Mouse (Mus musculus): ENCODE data around the gene Sox5.

Gene Sox5

GRCm38 (mm10) chr6:144781431-144782030 lies at the start of gene Sox5:
TSS of gene Sox5 (minus strand) at chr6:144781977.
- peak; percentile 55 for DNase-seq (ENCODE audit: low read depth, low spot score)

GRCm38 (mm10) chr6:144825018-144825602 lies 43.3 kb upstream of the Sox5 start:
- DNase-seq (ENCODE audit: low read depth, low spot score): no peak

GRCm38 (mm10) chr6:144824153-144824552 lies 42.4 kb upstream of the Sox5 start:
- DNase-seq (ENCODE audit: low read depth, low spot score): no peak

- no peak for DNase-seq (ENCODE audit: low read depth, low spot score)
These were observed 40.8 kb upstream of the Sox5 start for GRCm38 (mm10) chr6:144822594-144822993.

- no peak for DNase-seq (ENCODE audit: low read depth, low spot score)
These were observed 39.2 kb upstream of the Sox5 start for GRCm38 (mm10) chr6:144821019-144821418.

DNA sequence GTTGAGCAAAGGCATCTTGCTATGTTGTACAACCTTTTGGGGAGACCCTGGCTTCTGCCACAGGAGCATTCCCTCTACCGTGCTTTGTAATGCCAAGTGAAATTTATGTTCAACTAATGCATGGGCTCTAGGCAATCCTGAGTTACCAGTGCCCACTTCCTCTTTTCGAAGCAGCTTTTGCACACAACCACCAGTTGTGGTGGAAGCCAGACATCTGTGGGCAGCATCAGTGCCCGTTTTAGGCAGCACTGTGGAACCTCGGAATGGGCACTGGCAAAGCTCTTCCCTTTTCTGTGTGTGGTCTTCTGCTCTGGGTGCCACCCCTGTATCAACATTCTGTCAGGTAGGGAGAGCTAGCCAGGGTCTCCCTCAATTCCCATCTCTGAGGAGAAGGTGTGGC lies 36.2 kb upstream of the Sox5 start:
- no peak for DNase-seq (ENCODE audit: low read depth, low spot score)

DNA sequence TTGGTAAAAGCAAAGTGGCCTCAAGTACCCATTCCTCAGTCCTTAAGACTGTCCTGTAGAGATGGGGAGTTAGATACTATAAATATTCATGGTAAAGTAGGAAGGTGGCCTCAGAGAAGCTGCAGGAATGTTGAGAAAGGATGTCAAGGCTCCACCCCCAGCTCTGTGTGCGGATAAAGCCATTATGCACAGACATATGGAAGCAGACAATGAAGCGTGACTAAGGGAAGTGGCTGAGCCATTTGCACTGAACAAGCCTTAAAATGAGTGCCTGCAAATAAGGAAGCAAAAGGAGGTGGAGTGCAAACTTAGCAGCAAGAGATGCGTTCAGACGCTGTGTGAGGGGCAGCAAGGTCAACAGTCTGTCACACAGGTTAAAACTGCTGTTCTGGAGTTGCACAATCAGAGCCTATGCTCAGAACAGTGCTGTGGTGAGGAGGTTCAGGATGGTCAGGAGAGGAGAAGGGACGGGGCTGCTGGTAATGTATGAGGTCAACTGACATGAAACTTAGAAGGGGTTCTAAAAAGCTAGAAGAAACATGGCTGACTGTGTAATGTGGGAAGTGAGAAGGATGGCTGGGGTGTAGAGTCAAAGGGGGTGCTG lies 35.7 kb upstream of the Sox5 start:
- no peak for DNase-seq (ENCODE audit: low read depth, low spot score)

- no peak for DNase-seq (ENCODE audit: low read depth, low spot score)
These were observed 33.8 kb upstream of the Sox5 start for GRCm38 (mm10) chr6:144815542-144815941.

- peak; percentile 68 for DNase-seq (ENCODE audit: low read depth, low spot score)
These were observed 33.2 kb upstream of the Sox5 start for GRCm38 (mm10) chr6:144814931-144815364.

DNA sequence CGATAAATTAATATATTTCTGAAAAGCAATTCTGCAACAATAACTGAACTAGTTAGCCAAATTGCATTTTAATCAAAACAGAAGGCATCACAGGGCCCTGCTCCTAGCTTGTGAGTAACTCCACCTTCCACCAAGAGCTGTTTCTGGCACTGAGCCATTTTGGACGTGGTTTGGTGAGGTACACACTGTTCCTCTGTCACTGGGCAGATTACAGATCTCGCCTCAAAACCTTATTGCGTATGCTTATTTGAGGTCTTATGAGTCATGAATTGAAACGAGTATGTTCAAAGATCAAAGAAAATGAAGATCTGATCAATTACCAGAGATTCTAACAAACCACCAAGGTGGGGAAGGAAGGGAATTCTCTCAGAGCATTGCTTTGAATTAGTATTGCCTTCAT lies 22.5 kb upstream of the Sox5 start:
- no peak for DNase-seq (ENCODE audit: low read depth, low spot score)

GRCm38 (mm10) chr6:144803063-144803462 lies 21.3 kb upstream of the Sox5 start:
- no peak for DNase-seq (ENCODE audit: low read depth, low spot score)

DNA sequence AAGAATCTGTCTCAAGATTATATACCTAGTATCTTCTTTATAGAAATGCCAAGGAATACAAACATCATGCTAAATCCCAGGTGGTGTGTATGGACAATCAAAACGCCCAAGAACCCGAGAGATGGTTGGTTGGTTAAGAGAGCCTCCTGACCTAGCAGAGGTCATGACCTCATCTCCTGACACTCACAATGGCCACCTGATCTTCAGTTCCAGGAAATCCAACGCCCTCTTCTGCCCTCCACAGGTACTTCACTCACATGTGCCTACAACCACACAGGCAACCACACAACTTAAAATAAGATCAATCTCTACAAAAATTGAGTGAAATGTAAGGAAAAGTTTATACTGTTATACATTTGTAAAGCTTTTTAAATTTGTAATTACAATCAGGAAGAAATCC lies 12.6 kb upstream of the Sox5 start:
- DNase-seq (ENCODE audit: low read depth, low spot score): peak; percentile 43

DNA sequence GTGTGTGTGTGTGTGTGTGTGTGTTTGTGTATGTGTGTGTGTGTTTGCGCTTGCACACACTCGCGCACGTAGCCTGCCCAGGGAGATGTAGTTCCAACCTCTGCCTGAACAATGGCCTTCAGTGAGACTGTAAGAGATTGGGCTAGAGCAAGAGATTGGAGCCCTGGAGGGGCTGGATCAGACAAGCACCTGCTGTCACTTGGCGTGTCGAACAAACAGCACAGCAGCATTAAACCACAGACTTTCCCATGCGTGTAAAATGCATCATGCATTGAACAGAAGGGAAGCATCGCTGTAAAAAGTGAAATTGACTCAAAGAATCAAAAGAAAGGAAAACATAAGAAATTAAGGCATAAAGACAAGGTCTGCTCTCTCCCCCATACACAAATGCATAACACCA lies 11.1 kb upstream of the Sox5 start:
- no peak for DNase-seq (ENCODE audit: low read depth, low spot score)

- no peak for DNase-seq (ENCODE audit: low read depth, low spot score)
These were observed 1.5 kb upstream of the Sox5 start for GRCm38 (mm10) chr6:144783295-144783694.

DNA sequence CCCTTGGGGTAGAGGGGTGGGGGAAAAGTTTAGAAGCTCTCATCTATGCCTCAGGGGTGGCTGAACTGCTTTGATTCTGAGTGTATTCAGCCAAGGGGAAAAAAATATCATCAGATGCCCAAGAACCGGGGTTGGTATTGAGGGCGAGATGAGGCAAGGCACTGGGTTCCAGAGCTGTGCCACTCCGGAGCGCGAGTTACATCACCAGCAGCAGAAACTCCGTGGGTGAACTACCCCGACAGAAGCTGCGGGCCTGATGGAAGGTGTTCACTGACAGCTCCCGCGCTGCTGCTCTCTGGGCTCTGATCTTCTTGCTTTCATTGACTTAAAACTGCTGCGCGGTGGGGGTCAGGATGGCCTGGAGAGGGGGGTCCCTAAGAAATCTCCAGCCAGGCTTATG lies 1.1 kb upstream of the Sox5 start:
- DNase-seq (ENCODE audit: low read depth, low spot score): peak; percentile 12

- DNase-seq (ENCODE audit: low read depth, low spot score): peak; percentile 71
These were observed 467 bp upstream of the Sox5 start for GRCm38 (mm10) chr6:144782031-144782857.

DNA sequence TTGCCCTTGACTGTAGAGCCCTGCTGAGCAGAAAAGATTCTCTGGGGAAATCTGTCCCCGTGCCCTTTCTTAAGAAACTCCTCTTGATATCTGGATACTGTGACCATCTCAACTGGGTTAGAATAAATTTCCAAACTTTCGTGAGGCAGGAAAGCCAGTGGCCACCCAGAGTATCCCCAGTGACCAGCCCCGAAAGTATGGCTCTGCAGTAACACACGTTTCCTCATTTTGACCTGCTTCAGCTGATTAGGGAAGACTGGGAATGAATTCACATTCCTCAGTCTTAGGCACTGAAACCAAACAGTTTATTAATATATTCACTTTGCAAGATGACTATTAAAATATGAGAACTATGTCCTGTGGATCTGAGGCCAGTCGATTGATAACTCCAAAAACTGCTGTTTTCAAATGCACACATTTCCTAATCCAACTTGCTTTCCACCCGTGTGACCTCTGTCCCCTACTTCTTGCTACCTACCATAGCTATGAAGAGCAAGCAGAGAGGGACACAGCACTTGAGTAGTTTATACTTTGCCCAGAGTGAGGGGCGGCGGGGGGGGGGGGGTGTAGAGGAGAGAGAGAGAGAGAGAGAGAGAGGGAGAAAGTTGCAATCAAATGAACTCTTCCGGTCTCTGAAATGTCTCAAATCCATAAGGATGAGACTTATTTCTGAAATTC lies 1.0 kb downstream of the Sox5 start:
- DNase-seq (ENCODE audit: low read depth, low spot score): no peak

DNA sequence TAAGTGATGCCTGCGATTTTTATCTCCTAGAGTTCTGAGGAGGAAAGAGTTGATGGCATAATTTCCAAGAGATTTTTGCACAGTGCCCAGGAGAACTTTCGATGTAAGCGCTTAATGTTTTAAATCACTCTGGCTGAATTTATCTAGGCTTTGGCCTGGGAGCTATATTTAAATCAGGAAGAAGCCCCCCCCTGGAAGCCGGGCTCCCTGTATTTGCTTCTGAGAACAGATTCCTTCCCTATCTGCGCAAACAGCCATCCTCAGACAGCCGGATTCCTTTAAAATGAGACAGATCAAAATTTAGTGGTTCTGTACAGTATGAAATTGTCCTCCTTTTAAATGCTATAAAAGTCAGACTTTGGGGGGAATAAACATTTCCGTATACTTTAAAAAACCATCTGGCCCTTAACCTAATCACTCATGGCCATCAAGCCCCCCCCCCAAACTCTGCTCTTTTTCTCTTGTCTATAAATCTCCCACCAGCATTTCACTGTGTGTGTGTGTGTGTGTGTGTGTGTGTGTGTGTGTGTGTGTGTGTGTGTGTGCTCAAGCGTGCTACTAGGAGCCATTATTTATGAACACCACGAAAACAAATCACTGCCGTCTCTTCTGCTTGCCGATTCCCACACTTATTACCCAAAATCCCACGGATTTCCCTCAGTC lies 1.7 kb downstream of the Sox5 start:
- no peak for DNase-seq (ENCODE audit: low read depth, low spot score)

GRCm38 (mm10) chr6:144777356-144778035 lies 4.3 kb downstream of the Sox5 start:
- DNase-seq (ENCODE audit: low read depth, low spot score): no peak

DNA sequence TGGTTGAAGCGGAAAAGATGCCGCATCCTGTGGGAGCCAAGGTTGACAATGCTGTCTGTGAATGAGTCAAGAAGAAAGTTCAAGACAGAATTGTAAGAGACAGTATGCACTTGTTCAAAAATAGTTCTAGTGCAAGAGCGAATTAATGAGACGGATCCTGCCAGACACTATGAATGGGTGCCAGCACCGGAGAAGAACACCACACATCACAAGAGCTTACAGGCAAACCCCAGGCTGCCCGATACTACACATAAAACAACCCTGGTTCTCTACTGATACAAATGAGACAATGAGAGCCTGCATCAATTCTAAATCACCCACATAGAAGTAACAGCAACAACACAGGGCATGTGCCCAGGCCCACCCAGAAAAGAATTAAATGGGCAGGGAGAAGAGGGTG lies 8.0 kb downstream of the Sox5 start:
- DNase-seq (ENCODE audit: low read depth, low spot score): no peak

DNA sequence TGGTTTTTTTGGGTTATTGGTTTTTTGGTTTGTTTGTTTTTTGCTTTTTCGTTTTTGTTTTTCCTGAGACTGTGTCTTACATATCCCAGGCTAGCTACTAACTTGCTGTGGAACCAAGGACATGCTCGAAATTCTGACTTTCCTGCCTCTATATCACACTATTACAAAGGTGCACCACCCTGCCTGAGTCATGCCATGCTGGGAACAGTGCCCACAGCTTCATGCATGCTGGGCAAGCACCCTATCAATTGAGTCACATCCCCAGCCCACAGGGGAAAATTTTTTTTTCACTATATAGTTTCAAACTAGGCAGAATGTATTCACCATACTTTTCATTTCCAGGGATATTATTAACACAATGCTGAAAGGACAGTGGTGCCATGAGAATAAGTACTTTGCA lies 8.8 kb downstream of the Sox5 start:
- DNase-seq (ENCODE audit: low read depth, low spot score): no peak

Data from ES-CJ7 (cell line).